Mouse (Mus musculus) stomach, embryonic 15.5 days (tissue): ENCODE measurements around the gene Prr9. TPM values are rescaled to one million over a fixed set of nuclear protein-coding genes. Genes with fewer than 3 reads are reported as not detected.

Experiments used
- ATAC-seq: fragments of 200-750 bp; cut with Nextera tagmentation; 2 replicates; pipeline ENCODE4 v1.8.0; 2017; ENCODE audit warnings: low read depth, moderate number of reproducible peaks, moderate TSS enrichment; ENCODE audit not compliant: insufficient read depth, low FRiP score
- H3K27ac ChIP-seq: fragments of 300-500 bp; sonication (generic); 2 replicates; pipeline ENCODE4 v1.5.1; 2015; ENCODE audit warnings: mild to moderate bottlenecking, inconsistent platforms
- H3K27me3 ChIP-seq: fragments of 300-500 bp; sonication (generic); replicated peaks from 2 replicates; pipeline ENCODE4 v1.6.1; 2015; ENCODE audit warnings: inconsistent platforms
- H3K36me3 ChIP-seq: fragments of 300-500 bp; sonication (generic); 2 replicates; pipeline ENCODE4 v1.6.1; 2015; ENCODE audit warnings: inconsistent platforms
- H3K4me1 ChIP-seq: fragments of 300-500 bp; sonication (generic); 2 replicates; pipeline ENCODE4 v1.6.1; 2015; ENCODE audit warnings: inconsistent platforms
- H3K4me2 ChIP-seq: fragments of 300-500 bp; sonication (generic); 2 replicates; pipeline ENCODE4 v1.6.1; 2015; ENCODE audit warnings: mild to moderate bottlenecking, inconsistent platforms
- H3K4me3 ChIP-seq: fragments of 300-500 bp; sonication (generic); replicated peaks from 2 replicates; pipeline ENCODE4 v1.5.1; 2015; ENCODE audit warnings: inconsistent platforms
- H3K9ac ChIP-seq: fragments of 300-500 bp; sonication (generic); 2 replicates; pipeline ENCODE4 v1.6.1; 2015; ENCODE audit warnings: inconsistent platforms
- H3K9me3 ChIP-seq: fragments of 300-500 bp; sonication (generic); 2 replicates; pipeline ENCODE4 v1.6.1; 2016; ENCODE audit warnings: inconsistent platforms
- WGBS: fragments of 180-500 bp; shearing (Covaris S2); methylation state at CpG from one replicate; pipeline ENCODE4 v1.1.7; 2015; 5-methylcytosine and 5-hydroxymethylcytosine counted together
- polyA plus RNA-seq: library from polyadenylated mRNA; unstranded; fragments of >200 nt; fragmentation: Nextera tagmentation; extraction: Ambion mirVana; gene quantifications from 2 replicates; pipeline ENCODE4 v1.2.1, GENCODE M21; 2015

Prr9 gene
- polyA plus RNA-seq, 1 experiment from 2014 or later = not detected

- Histone ChIP-seq H3K27me3 (peaks cover 18% of the 10 kb centered on the region), H3K27ac (no peak overlapping the region)
- under 1% methylated on average over 53 of the region's 76 CpGs for WGBS
Observed at GRCm38 (mm10) chr3:92081285-92081931, 42.3 kb downstream of the Prr9 start.

GRCm38 (mm10) chr3:92080462-92081284, 43.1 kb downstream of the Prr9 start:
- peaks cover 18% of the 10 kb centered on the region for H3K27me3 ChIP-seq

More at GRCm38 (mm10) chr3:92081285-92081931, 42.3 kb downstream of the Prr9 start:
- no peaks in the 10 kb centered on the region for H3K9me3 ChIP-seq
- peak overlapping the region; percentile 86 for H3K4me2 ChIP-seq
- peak overlapping the region; percentile 72 for H3K4me3 ChIP-seq
- no peaks in the 10 kb centered on the region for H3K36me3 ChIP-seq
- peak overlapping the region; percentile 20; the same call in 1 of the 2 replicates for H3K9ac ChIP-seq
- ATAC-seq = peak; percentile 72
- H3K4me1 ChIP-seq = no peaks in the 10 kb centered on the region

More at GRCm38 (mm10) chr3:92080462-92081284, 43.1 kb downstream of the Prr9 start:
- peak; percentile 80 for ATAC-seq
- Histone ChIP-seq H3K4me1 (no peaks in the 10 kb centered on the region), H3K9ac (peak overlapping the region; percentile 20), H3K9me3 (no peaks in the 10 kb centered on the region), H3K27ac (no peak overlapping the region), H3K4me2 (peak overlapping the region; percentile 86), H3K36me3 (no peaks in the 10 kb centered on the region), H3K4me3 (peak overlapping the region; percentile 72)
- WGBS = under 1% methylated on average over 74 of the region's 82 CpGs

Other genes starting within 250 kb of the Prr9 start
- gene Pglyrp3, start 109.4 kb downstream of the Prr9 start, polyA plus RNA-seq = 0.19 and 0.63 TPM in 2 replicates
- gene Lor, start 40.8 kb downstream of the Prr9 start, polyA plus RNA-seq = 2.6 and 3.5 TPM in 2 replicates
- not detected in 2 replicates for gene Lelp1, start 18.8 kb upstream of the Prr9 start, polyA plus RNA-seq
- 9.5 and 12.7 TPM in 2 replicates for gene Sprr2a1, start 91.9 kb upstream of the Prr9 start, polyA plus RNA-seq
- 541 and 1,085 TPM in 2 replicates for gene Sprr2a2, start 92.0 kb upstream of the Prr9 start, polyA plus RNA-seq
- 44.5 and 82.4 TPM in 2 replicates for gene Sprr2a3, start 161.5 kb upstream of the Prr9 start, polyA plus RNA-seq
- gene Sprr2b, start 192.7 kb upstream of the Prr9 start, polyA plus RNA-seq = 0.23 TPM in 1 of 2 replicates, not detected in the other
- gene Sprr2d, start 215.2 kb upstream of the Prr9 start, polyA plus RNA-seq = 0.68 TPM in 1 of 2 replicates, not detected in the other
- not detected in 2 replicates for gene Sprr2e, start 228.2 kb upstream of the Prr9 start, polyA plus RNA-seq
- not detected in 2 replicates for gene Sprr2f, start 241.2 kb upstream of the Prr9 start, polyA plus RNA-seq